21 mouse cellular contexts compared by ENCODE assay signal in the genomic region with DNA sequence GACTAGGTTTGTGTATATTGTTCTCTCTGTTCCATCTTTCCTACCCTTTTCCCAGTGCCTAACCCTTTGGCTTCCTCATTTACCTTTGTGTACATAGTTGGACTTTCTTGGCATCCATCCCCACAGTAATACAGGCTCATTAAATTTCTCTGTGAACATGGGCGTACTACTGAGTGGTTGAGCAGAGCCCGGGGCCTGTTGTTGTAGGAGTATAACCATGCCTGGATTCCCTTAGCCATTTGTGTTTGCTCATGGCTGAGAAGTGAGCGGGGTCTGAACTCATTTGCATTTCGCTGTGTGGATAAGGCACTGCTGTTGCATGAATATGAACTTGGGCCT.
DNase-seq lines count a peak whose midpoint lies in the region; ATAC-seq and TF ChIP-seq lines count a peak whose summit lies in the region.
"Had no signal": no experiment of that assay in that cellular context is flagged by ENCODE, and none has a peak within 500 bp of the region (broad histone marks: within the 10 kb centered on the region; RNA-seq: fewer than 3 reads in every experiment).

No protein-coding gene starts in this region.

- WGBS in forebrain, embryonic 14.5 days: 49% methylated on average over 4 of the region's 4 CpGs
- WGBS in forebrain, embryonic 16.5 days: 49% methylated on average over 4 of the region's 4 CpGs
- 80% methylated on average over 4 of the region's 4 CpGs for WGBS in midbrain, embryonic 13.5 days

- peak; percentile 44 for DNase-seq in forebrain, embryonic 14.5 days (ENCODE audit: low spot score)
- peak; percentile 6 for DNase-seq in lung, postnatal 36 days
- DNase-seq in lung, postnatal 4 days: no peak
- DNase-seq in spleen, adult 18-20 months: no peak
- DNase-seq: adrenal gland, postnatal 10 days; cerebellum, adult 18-20 months; cerebellum, adult 9-11 months; cerebellum, postnatal 36 days; gastrocnemius, postnatal 10 days; heart, adult 2 months had no signal

- no peak overlapping the region for H3K4me2 ChIP-seq in forebrain, embryonic 14.5 days (ENCODE audit: low read length)
- no peak overlapping the region for H3K4me2 ChIP-seq in forebrain, embryonic 16.5 days (ENCODE audit: low read length)
- no peak overlapping the region for H3K4me2 ChIP-seq in midbrain, embryonic 13.5 days (replicated peaks)
- H3K4me2 ChIP-seq: embryonic facial prominence, embryonic 13.5 days; heart, embryonic 12.5 days; hindbrain, embryonic 14.5 days; intestine, embryonic 15.5 days had no signal

- H3K27me3 ChIP-seq in forebrain, embryonic 14.5 days (replicated peaks; ENCODE audit: control insufficient read depth, insufficient read depth, low read length): no peaks in the 10 kb centered on the region
- 0 out of 2 replicates have a peak, but pooled peaks cover 4% of the 10 kb centered on the region for H3K27me3 ChIP-seq in forebrain, embryonic 16.5 days (replicated peaks; ENCODE audit: control insufficient read depth, insufficient read depth, low read length)
- H3K27me3 ChIP-seq in midbrain, embryonic 13.5 days: peaks cover 5% of the 10 kb centered on the region; the same call in 1 of the 2 replicates
- H3K27me3 ChIP-seq: CH12.LX; embryonic facial prominence, embryonic 13.5 days; heart, embryonic 12.5 days; intestine, embryonic 15.5 days had no signal

- no peak overlapping the region for H3K27ac ChIP-seq in forebrain, embryonic 14.5 days (ENCODE audit: low read depth, low read length)
- H3K27ac ChIP-seq in forebrain, embryonic 16.5 days (ENCODE audit: low read length): no peak overlapping the region
- peak overlapping the region; percentile 97 for H3K27ac ChIP-seq in embryonic fibroblast, embryonic 13.5 days (ENCODE audit: insufficient read depth, low read length)
- H3K27ac ChIP-seq in midbrain, embryonic 13.5 days: no peak overlapping the region
- H3K27ac ChIP-seq: embryonic facial prominence, embryonic 13.5 days; heart, adult 2 months; hindbrain, embryonic 10.5 days; hindbrain, embryonic 14.5 days; intestine, embryonic 15.5 days had no signal

- no peaks in the 10 kb centered on the region for H3K9me3 ChIP-seq in forebrain, embryonic 14.5 days (replicated peaks; ENCODE audit: control insufficient read depth, low read length)
- no peaks in the 10 kb centered on the region for H3K9me3 ChIP-seq in forebrain, embryonic 16.5 days (ENCODE audit: control insufficient read depth, low read length)
- H3K9me3 ChIP-seq in midbrain, embryonic 13.5 days: no peaks in the 10 kb centered on the region
- H3K9me3 ChIP-seq: embryonic facial prominence, embryonic 13.5 days; heart, embryonic 12.5 days; hindbrain, embryonic 10.5 days; intestine, embryonic 15.5 days had no signal

- no peak for TF ChIP-seq CTCF in embryonic fibroblast, embryonic 13.5 days (IDR thresholded peaks at IDR 0.05; ENCODE audit: borderline replicate concordance, insufficient read depth, low read length)

- ATAC-seq in forebrain, embryonic 14.5 days: peak; percentile 44; the same call in 1 of the 2 replicates
- no peak for ATAC-seq in forebrain, embryonic 16.5 days
- ATAC-seq in frontal cortex, adult (ENCODE audit: low TSS enrichment): no peak
- no peak for ATAC-seq in midbrain, embryonic 13.5 days
- ATAC-seq: intestine, embryonic 15.5 days had no signal

- no peak overlapping the region for H3K9ac ChIP-seq in forebrain, embryonic 14.5 days (ENCODE audit: low read length)
- no peak overlapping the region for H3K9ac ChIP-seq in forebrain, embryonic 16.5 days (replicated peaks; ENCODE audit: low read depth, low read length)
- no peak overlapping the region for H3K9ac ChIP-seq in midbrain, embryonic 13.5 days (replicated peaks)
- H3K9ac ChIP-seq: embryonic facial prominence, embryonic 13.5 days; heart, embryonic 12.5 days; hindbrain, embryonic 14.5 days; intestine, embryonic 15.5 days had no signal

- no peaks in the 10 kb centered on the region for H3K36me3 ChIP-seq in forebrain, embryonic 14.5 days (ENCODE audit: control insufficient read depth, insufficient read depth, low read length)
- H3K36me3 ChIP-seq in forebrain, embryonic 16.5 days (ENCODE audit: control insufficient read depth, insufficient read depth): no peaks in the 10 kb centered on the region
- no peaks in the 10 kb centered on the region for H3K36me3 ChIP-seq in midbrain, embryonic 13.5 days
- H3K36me3 ChIP-seq: embryonic facial prominence, embryonic 13.5 days; heart, embryonic 12.5 days; hindbrain, embryonic 10.5 days; intestine, embryonic 15.5 days had no signal

- no peak for TF ChIP-seq POLR2A in embryonic fibroblast, embryonic 13.5 days (IDR thresholded peaks at IDR 0.05; ENCODE audit: low read depth, low read length)

- no peak overlapping the region for H3K4me3 ChIP-seq in forebrain, embryonic 14.5 days (ENCODE audit: low read depth, low read length)
- H3K4me3 ChIP-seq in forebrain, embryonic 16.5 days (replicated peaks; ENCODE audit: low read length): no peak overlapping the region
- no peak overlapping the region for H3K4me3 ChIP-seq in embryonic fibroblast, embryonic 13.5 days (ENCODE audit: insufficient read depth, low read length)
- no peak overlapping the region for H3K4me3 ChIP-seq in midbrain, embryonic 13.5 days (replicated peaks)
- H3K4me3 ChIP-seq: embryonic facial prominence, embryonic 13.5 days; erythroblast, embryonic 14.5 days; heart, adult 2 months; heart, embryonic 12.5 days; hindbrain, embryonic 10.5 days; intestine, embryonic 15.5 days had no signal

- H3K4me1 ChIP-seq in forebrain, embryonic 14.5 days (ENCODE audit: control insufficient read depth, insufficient read depth, low read length): no peaks in the 10 kb centered on the region
- H3K4me1 ChIP-seq in forebrain, embryonic 16.5 days (replicated peaks; ENCODE audit: control insufficient read depth, insufficient read depth, low read length): no peaks in the 10 kb centered on the region
- H3K4me1 ChIP-seq in embryonic fibroblast, embryonic 13.5 days (ENCODE audit: control insufficient read depth, insufficient read depth, low read length): peaks cover 7% of the 10 kb centered on the region
- H3K4me1 ChIP-seq in midbrain, embryonic 13.5 days (replicated peaks): no peaks in the 10 kb centered on the region
- H3K4me1 ChIP-seq: embryonic facial prominence, embryonic 13.5 days; intestine, embryonic 15.5 days had no signal

Comparison
In these comparisons a context has a peak if more than half of its experiments do, and no peak if none do; other contexts are left out.
1. DNase-seq: peak in forebrain, embryonic 14.5 days (single experiment) and lung, postnatal 36 days (single experiment); none in lung, postnatal 4 days (0 of 2) and spleen, adult 18-20 months (0 of 2).